Mouse (Mus musculus) skeletal muscle tissue, postnatal 0 days (tissue): ENCODE measurements around the gene Tbck. TPM values are rescaled to one million over a fixed set of nuclear protein-coding genes. Genes with fewer than 3 reads are reported as not detected.

Source experiments
- polyA plus RNA-seq: library from polyadenylated mRNA; unstranded; fragments of >200 nt; fragmentation: Nextera tagmentation; extraction: Ambion mirVana; gene quantifications from 2 replicates; pipeline ENCODE4 v1.2.1, GENCODE M21; 2015

Gene Tbck
- polyA plus RNA-seq = 10.7 and 11.2 TPM in 2 replicates

GRCm38 (mm10) chr3:132683447-132684230 is at the start of gene Tbck:
Gene Tbck (plus strand): TSS chr3:132684144.

GRCm38 (mm10) chr3:132684231-132684928 is 436 bp downstream of the Tbck start, which contains the start of gene Aimp1:
Gene Aimp1 (minus strand): TSS chr3:132684370.

Other genes starting within 250 kb of the Tbck start
- not detected in 2 replicates for gene Gimd1, start 54.3 kb upstream of the Tbck start, polyA plus RNA-seq
- gene Aimp1, start 226 bp downstream of the Tbck start, polyA plus RNA-seq = 61.1 and 64.4 TPM in 2 replicates